Mouse (Mus musculus): ENCODE measurements around the gene Rala.
"Not testable (repeated sequence)": the region's sequence is repeated elsewhere in the genome, so short reads cannot be mapped to it uniquely, and the experiment has no call there.

The Rala gene

GRCm38 (mm10) chr13:17944078-17944917 lies at the start of gene Rala:
Gene Rala, minus strand, starts transcription at chr13:17944239.
- peak; percentile 77 for DNase-seq (ENCODE audit: low read depth, low spot score)

- no peak for DNase-seq (ENCODE audit: low read depth, low spot score)
Observed at GRCm38 (mm10) chr13:17993515-17993847, 49.4 kb upstream of the Rala start.

GRCm38 (mm10) chr13:17992697-17993514 lies 48.9 kb upstream of the Rala start, which contains the start of gene Yae1d1:
Gene Yae1d1, minus strand, starts transcription at chr13:17993349.
- peak; percentile 72 for DNase-seq (ENCODE audit: low read depth, low spot score)

- DNase-seq (ENCODE audit: low read depth, low spot score): no peak
Observed at GRCm38 (mm10) chr13:17992009-17992408, 48.0 kb upstream of the Rala start.

GRCm38 (mm10) chr13:17983194-17983593 lies 39.2 kb upstream of the Rala start:
- DNase-seq (ENCODE audit: low read depth, low spot score): peak; percentile 38

- no peak for DNase-seq (ENCODE audit: low read depth, low spot score)
Observed at GRCm38 (mm10) chr13:17982634-17983033, 38.6 kb upstream of the Rala start.

GRCm38 (mm10) chr13:17976854-17977739 lies 33.1 kb upstream of the Rala start:
- no peak for DNase-seq (ENCODE audit: low read depth, low spot score)

- DNase-seq (ENCODE audit: low read depth, low spot score): peak; percentile 10
Observed at GRCm38 (mm10) chr13:17975891-17976290, 31.9 kb upstream of the Rala start.

- DNase-seq (ENCODE audit: low read depth, low spot score): no peak
Observed at GRCm38 (mm10) chr13:17975457-17975856, 31.4 kb upstream of the Rala start.

- DNase-seq (ENCODE audit: low read depth, low spot score): no peak
Observed at GRCm38 (mm10) chr13:17974734-17975133, 30.7 kb upstream of the Rala start.

GRCm38 (mm10) chr13:17960613-17961012 lies 16.6 kb upstream of the Rala start:
- no peak for DNase-seq (ENCODE audit: low read depth, low spot score)

GRCm38 (mm10) chr13:17954282-17954681 lies 10.2 kb upstream of the Rala start:
- peak; percentile 9 for DNase-seq (ENCODE audit: low read depth, low spot score)

GRCm38 (mm10) chr13:17950581-17950980 lies 6.5 kb upstream of the Rala start:
- DNase-seq (ENCODE audit: low read depth, low spot score): not testable (repeated sequence)

GRCm38 (mm10) chr13:17949555-17949954 lies 5.5 kb upstream of the Rala start:
- DNase-seq (ENCODE audit: low read depth, low spot score): no peak

- peak; percentile 21 for DNase-seq (ENCODE audit: low read depth, low spot score)
Observed at GRCm38 (mm10) chr13:17943306-17944077, 547 bp downstream of the Rala start.

GRCm38 (mm10) chr13:17942338-17942737 lies 1.7 kb downstream of the Rala start:
- DNase-seq (ENCODE audit: low read depth, low spot score): no peak

- peak; percentile 17 for DNase-seq (ENCODE audit: low read depth, low spot score)
Observed at GRCm38 (mm10) chr13:17907309-17907708, 36.7 kb downstream of the Rala start.

GRCm38 (mm10) chr13:17901474-17901873 lies 42.6 kb downstream of the Rala start:
- DNase-seq (ENCODE audit: low read depth, low spot score): no peak

- DNase-seq (ENCODE audit: low read depth, low spot score): peak; percentile 45
Observed at GRCm38 (mm10) chr13:17900641-17901040, 43.4 kb downstream of the Rala start.

- no peak for DNase-seq (ENCODE audit: low read depth, low spot score)
Observed at GRCm38 (mm10) chr13:17897040-17897439, 47.0 kb downstream of the Rala start.

- DNase-seq (ENCODE audit: low read depth, low spot score): peak; percentile 45
Observed at GRCm38 (mm10) chr13:17891545-17891944, 52.5 kb downstream of the Rala start.
